Mouse (Mus musculus): ENCODE data around the gene Arid1b. TPM values are rescaled to one million over a fixed set of nuclear protein-coding genes. Genes with fewer than 3 reads are reported as not detected.

Arid1b gene
- polyA plus RNA-seq, 1 experiment from 2014 or later = 12.5 TPM

DNA sequence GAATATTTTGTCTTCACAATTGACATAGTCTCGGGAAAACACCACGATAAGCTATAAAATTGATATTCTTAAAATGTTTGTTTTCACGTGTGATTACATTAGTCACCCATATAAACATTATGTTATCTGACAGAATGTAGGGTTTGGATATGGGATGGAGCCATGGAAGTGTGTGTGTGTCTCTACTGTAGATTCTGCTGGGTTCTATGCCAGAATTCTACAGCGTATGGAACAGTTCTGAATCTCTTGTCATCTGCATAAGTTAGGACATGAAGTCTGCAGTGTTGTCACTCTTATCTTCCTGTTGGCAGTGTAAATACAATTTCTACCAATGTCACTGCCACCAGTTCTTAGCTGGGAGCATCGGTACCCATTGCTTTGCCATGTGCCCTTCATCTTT, 177.3 kb downstream of the Arid1b start:
- no peak for DNase-seq (ENCODE audit: low spot score)
- H3K4me1 ChIP-seq = peaks cover 18% of the 10 kb centered on the region
- no peaks in the 10 kb centered on the region for H3K9me3 ChIP-seq (replicated peaks)
- no peak overlapping the region for H3K4me3 ChIP-seq
- H3K36me3 ChIP-seq = no peaks in the 10 kb centered on the region
- H3K27ac ChIP-seq = no peak overlapping the region
- WGBS = 91% methylated on average over 5 of the region's 5 CpGs
- no peaks in the 10 kb centered on the region for H3K27me3 ChIP-seq (ENCODE audit: low read depth, poor library complexity, severe bottlenecking)

DNA sequence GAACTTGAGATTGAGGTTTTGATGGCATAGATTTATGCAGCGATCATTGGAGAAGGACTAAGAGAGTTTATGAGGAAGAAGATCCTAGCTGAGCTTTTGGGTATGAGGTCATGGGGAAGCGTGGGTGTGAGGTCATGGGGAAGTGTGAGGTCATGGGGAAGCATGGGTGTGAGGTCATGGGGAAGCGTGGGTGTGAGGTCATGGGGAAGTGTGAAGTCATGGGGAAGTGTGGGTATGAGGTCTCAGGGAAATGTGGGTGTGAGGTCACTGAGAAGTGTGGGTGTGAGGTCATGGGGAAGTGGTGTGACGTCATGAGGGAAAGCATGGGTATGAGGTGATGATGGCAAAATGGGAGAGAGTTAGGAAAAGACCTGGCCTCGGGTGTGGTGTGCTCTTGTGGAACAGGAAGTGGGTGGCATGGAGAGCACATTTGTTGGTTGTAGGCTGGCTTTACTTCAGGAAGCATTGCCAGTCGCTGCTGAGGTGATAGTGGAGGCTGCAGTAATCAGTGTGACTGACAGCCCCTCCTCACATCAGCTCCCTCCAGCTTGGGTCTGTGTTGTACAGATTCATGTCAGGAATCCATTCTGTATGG, 180.4 kb downstream of the Arid1b start:
- WGBS = 86% methylated on average over 6 of the region's 6 CpGs
- no peak for DNase-seq (ENCODE audit: low spot score)
- no peaks in the 10 kb centered on the region for H3K9me3 ChIP-seq (replicated peaks)
- peaks cover 29% of the 10 kb centered on the region for H3K4me1 ChIP-seq
- H3K27ac ChIP-seq = no peak overlapping the region
- no peaks in the 10 kb centered on the region for H3K36me3 ChIP-seq
- H3K27me3 ChIP-seq (ENCODE audit: low read depth, poor library complexity, severe bottlenecking) = no peaks in the 10 kb centered on the region
- H3K4me3 ChIP-seq = no peak overlapping the region

DNA sequence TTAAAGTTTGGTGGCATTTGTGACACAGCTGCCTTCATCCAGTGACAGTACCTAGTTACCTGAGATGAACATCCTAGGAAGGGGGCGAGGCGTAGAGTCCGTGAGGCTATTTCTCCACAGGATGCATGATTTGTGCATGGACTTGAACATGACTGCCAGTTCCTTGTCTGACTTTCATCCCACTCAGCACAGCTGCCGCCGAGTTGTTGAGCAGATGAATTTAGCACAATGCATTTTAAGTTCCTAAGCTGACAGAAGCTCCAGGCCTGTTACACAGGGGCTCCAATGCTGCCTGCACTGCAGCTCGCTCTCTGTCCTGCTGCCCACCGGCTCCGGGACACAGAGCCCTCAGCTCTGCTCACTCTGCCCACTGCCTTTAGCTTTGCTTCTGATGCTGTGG, 181.4 kb downstream of the Arid1b start:
- H3K4me1 ChIP-seq = peaks cover 31% of the 10 kb centered on the region
- no peaks in the 10 kb centered on the region for H3K36me3 ChIP-seq
- H3K4me3 ChIP-seq = no peak overlapping the region
- H3K9me3 ChIP-seq (replicated peaks) = no peaks in the 10 kb centered on the region
- H3K27ac ChIP-seq = no peak overlapping the region
- WGBS = 89% methylated on average over 8 of the region's 8 CpGs
- H3K27me3 ChIP-seq (ENCODE audit: low read depth, poor library complexity, severe bottlenecking) = no peaks in the 10 kb centered on the region
- no peak for DNase-seq (ENCODE audit: low spot score)

DNA sequence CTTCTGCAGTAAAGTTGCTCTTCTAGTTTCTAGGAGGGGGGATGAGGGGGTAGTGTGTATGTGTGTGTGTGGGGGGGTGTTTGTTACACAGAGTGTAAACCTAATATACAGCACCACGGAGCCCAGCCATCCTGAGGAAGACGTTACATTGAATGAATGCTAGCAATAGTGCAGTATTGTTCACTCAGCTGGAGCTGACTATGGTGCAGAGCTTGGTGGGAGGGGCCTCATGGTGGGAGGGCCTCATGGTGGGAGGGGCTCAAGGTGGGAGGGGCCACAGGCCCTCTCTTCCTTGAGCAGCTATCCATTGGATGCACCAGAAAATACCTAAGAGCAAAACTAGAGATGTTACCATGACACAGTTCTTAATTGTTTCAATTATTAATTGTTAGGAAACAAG, 182.2 kb downstream of the Arid1b start:
- Histone ChIP-seq H3K36me3 (no peaks in the 10 kb centered on the region), H3K9me3 (replicated peaks) (no peaks in the 10 kb centered on the region), H3K4me1 (peaks cover 38% of the 10 kb centered on the region), H3K27ac (no peak overlapping the region), H3K27me3 (ENCODE audit: low read depth, poor library complexity, severe bottlenecking) (no peaks in the 10 kb centered on the region), H3K4me3 (no peak overlapping the region)
- no peak for DNase-seq (ENCODE audit: low spot score)
- 90% methylated on average over 2 of the region's 2 CpGs for WGBS

DNA sequence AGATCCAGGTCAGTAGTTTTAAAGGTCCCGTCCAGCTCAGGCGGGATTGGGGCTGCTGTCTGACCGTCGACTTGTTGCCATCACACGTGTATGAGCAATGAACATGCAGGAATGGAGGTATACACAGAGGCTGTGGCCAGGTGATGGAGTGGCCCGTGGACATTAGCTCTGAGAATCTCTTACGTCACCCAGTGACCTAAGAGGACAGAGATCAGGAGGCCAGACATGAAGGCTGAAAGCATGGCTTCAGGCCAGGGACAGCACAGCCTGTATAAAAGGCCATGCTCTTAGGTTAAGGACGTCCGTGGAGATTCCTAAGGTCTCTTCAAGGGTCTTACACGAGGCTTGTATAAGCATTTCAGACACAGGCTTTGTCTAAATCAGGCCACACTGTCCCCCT, 184.4 kb downstream of the Arid1b start:
- H3K9me3 ChIP-seq (replicated peaks) = no peaks in the 10 kb centered on the region
- H3K4me1 ChIP-seq = peaks cover 42% of the 10 kb centered on the region
- no peak overlapping the region for H3K4me3 ChIP-seq
- H3K36me3 ChIP-seq = no peaks in the 10 kb centered on the region
- no peaks in the 10 kb centered on the region for H3K27me3 ChIP-seq (ENCODE audit: low read depth, poor library complexity, severe bottlenecking)
- H3K27ac ChIP-seq = no peak overlapping the region
- WGBS = 89% methylated on average over 10 of the region's 10 CpGs
- no peak for DNase-seq (ENCODE audit: low spot score)

DNA sequence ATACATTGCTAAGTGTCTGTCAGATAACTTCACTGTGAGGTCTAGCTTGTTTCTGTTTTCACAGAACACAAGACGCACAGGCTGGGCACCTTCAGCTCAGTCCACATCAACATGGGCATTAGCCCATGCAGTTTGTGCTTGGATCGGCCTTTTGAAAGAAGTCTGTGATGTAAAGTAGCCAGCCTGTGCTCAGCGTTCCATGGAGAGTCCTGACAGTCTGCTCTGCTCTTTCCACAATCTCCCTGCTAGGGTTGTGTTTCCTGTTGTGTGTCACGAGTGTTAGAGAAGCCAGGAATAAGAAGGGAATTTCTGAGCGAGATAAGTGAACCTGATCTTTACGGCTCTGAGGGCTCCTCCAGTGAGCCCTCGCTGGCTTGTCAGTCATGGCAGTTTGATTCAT, 184.9 kb downstream of the Arid1b start:
- WGBS = 67% methylated on average over 7 of the region's 7 CpGs
- no peak for DNase-seq (ENCODE audit: low spot score)
- Histone ChIP-seq H3K4me3 (no peak overlapping the region), H3K27me3 (ENCODE audit: low read depth, poor library complexity, severe bottlenecking) (no peaks in the 10 kb centered on the region), H3K9me3 (replicated peaks) (no peaks in the 10 kb centered on the region), H3K27ac (no peak overlapping the region), H3K36me3 (no peaks in the 10 kb centered on the region), H3K4me1 (peaks cover 42% of the 10 kb centered on the region)

DNA sequence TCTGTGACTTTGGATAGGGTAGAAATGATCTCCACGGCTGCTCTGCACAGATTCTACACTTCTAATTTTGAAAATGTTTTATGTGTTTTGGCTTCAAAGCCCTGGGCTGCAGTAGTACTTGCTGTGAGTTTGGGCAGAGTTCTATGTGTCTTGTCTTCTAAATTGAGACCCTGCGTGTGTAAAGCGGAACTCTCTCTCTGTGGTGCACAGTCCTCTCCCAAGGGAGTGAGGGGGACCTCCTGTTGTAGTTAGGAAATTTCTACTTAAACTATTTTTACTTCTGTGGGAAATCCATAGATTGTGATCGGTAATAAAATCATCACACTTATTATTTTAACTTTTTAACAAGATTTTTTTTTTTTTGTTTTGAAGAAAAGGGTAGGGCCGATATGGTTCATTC, 185.3 kb downstream of the Arid1b start:
- WGBS = 85% methylated on average over 5 of the region's 5 CpGs
- H3K4me1 ChIP-seq = peaks cover 43% of the 10 kb centered on the region
- H3K4me3 ChIP-seq = no peak overlapping the region

DNA sequence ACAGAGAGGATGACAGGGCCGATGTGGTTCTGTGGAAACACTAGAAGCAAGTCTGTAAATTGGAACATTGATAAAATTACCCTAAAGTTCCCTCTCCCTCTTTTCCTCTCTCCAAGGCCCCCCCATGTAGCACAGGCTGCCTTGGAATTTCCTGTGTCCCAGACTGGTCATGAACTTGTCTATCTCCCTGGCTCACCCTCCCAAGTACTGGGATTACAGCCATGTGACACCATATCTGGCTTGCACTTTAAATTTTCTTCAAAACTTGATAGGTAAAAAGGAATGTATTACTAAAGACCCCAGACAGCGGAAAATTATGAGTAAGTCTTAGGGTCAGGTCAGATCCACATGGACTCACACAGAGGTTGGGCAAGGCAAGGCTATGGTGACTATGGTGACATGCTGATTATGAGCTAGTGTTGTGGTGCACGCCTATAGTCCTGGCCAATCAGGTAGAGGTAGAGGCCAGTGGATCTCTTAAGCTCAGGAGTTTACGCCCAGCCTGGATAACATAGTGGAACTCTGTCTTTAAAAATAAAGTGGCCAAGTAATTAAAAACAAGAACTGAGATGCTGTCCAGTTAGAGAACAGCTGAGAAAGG, 185.9 kb downstream of the Arid1b start:
- Histone ChIP-seq H3K4me3 (no peak overlapping the region), H3K36me3 (no peaks in the 10 kb centered on the region), H3K27me3 (ENCODE audit: low read depth, poor library complexity, severe bottlenecking) (no peaks in the 10 kb centered on the region), H3K4me1 (peaks cover 42% of the 10 kb centered on the region), H3K9me3 (replicated peaks) (no peaks in the 10 kb centered on the region), H3K27ac (no peak overlapping the region)
- no peak for DNase-seq (ENCODE audit: low spot score)
- WGBS = 89% methylated on average over 4 of the region's 4 CpGs

More for the DNA sequence above, 185.3 kb downstream of the Arid1b start:
- H3K27me3 ChIP-seq (ENCODE audit: low read depth, poor library complexity, severe bottlenecking) = no peaks in the 10 kb centered on the region
- no peak overlapping the region for H3K27ac ChIP-seq
- H3K9me3 ChIP-seq (replicated peaks) = no peaks in the 10 kb centered on the region
- DNase-seq (ENCODE audit: low spot score) = no peak
- no peaks in the 10 kb centered on the region for H3K36me3 ChIP-seq

DNA sequence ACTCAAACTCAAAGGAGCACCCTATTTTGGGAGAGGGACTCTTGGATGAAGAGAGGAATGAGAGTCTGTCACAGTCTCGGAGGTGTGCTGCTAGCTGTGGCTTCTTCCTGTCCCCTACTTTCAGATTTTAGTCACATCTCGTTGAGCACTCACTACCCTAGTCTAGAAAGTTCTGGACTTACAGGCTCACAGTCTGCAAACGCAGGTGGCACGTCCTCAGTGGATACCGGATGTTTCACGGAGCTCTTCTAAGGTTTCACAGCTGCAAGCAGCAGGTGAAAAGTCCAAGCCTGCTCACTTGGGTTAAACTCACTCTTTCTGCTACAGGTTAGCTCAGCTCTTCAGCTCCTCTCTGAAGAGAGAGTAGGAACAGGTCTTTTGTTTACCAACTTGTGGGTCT, 186.8 kb downstream of the Arid1b start:
- H3K9me3 ChIP-seq (replicated peaks) = no peaks in the 10 kb centered on the region
- no peaks in the 10 kb centered on the region for H3K27me3 ChIP-seq (ENCODE audit: low read depth, poor library complexity, severe bottlenecking)
- no peak overlapping the region for H3K27ac ChIP-seq
- H3K4me3 ChIP-seq = no peak overlapping the region
- WGBS = 89% methylated on average over 6 of the region's 6 CpGs
- no peaks in the 10 kb centered on the region for H3K36me3 ChIP-seq
- peaks cover 36% of the 10 kb centered on the region for H3K4me1 ChIP-seq
- DNase-seq (ENCODE audit: low spot score) = no peak

DNA sequence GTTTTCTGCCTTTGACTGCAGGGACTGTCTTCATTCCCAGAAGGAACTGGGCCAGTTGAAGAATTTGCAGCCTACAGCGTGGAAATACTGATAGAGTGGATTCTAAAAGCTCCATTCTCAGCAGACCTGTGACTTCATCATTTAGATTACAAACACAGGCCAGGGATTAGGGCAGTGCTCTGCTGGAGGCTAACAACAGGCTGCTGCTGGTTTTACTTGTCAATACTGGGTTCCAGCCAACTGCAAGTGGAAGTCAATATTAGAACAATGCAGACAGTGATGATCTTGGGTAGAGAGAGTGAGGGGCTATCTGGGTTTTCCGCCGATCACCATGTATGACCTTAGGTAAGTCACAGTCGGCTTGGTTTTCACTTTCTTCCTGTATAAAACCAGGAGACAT, 188.4 kb downstream of the Arid1b start:
- H3K9me3 ChIP-seq (replicated peaks) = no peaks in the 10 kb centered on the region
- WGBS = 92% methylated on average over 4 of the region's 4 CpGs
- no peaks in the 10 kb centered on the region for H3K27me3 ChIP-seq (ENCODE audit: low read depth, poor library complexity, severe bottlenecking)
- peaks cover 40% of the 10 kb centered on the region for H3K4me1 ChIP-seq
- no peak overlapping the region for H3K4me3 ChIP-seq
- H3K27ac ChIP-seq = no peak overlapping the region
- H3K36me3 ChIP-seq = no peaks in the 10 kb centered on the region
- no peak for DNase-seq (ENCODE audit: low spot score)

DNA sequence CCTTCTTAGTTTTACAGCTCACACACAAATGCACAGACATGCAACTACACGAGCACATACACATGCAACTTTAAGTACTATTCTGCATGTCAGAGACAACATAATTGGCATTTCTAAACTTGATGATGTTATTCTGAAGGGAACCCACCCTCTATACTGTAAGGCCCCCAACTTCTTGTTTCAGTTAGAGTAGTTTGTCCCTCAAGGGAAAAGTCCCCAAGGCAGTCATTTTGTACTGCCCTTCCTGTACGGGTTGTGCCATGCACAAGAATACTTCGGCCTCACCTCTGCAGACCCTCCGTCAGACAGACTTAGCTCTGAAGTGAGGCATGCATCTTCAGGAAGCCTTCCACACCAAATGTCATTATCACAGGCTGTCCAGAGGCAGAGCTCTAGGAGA, 191.4 kb downstream of the Arid1b start:
- Histone ChIP-seq H3K27ac (no peak overlapping the region), H3K9me3 (replicated peaks) (no peaks in the 10 kb centered on the region), H3K4me3 (no peak overlapping the region), H3K4me1 (peaks cover 48% of the 10 kb centered on the region), H3K27me3 (ENCODE audit: low read depth, poor library complexity, severe bottlenecking) (no peaks in the 10 kb centered on the region), H3K36me3 (no peaks in the 10 kb centered on the region)
- no peak for DNase-seq (ENCODE audit: low spot score)
- WGBS = 90% methylated on average over 4 of the region's 4 CpGs

DNA sequence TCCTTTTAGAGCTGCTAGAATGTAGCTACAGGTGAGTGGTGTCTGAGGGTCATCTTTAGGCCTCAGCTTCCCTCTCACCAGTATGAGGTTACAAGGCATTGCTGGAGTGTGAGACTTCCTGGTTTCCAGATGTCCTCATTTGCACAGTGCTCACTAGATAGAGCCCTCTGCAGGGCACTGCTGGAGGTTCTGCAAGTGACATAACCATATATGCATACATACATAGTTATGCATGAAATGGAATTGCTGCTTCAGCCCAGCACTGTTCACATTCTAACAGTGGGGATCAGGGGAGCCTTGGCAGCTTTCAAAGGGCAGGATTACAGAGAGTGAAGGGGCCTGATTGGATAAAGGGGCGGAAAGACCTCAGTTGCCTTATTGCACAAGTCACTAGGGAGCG, 193.4 kb downstream of the Arid1b start:
- Histone ChIP-seq H3K4me1 (peaks cover 40% of the 10 kb centered on the region), H3K36me3 (no peaks in the 10 kb centered on the region)

DNA sequence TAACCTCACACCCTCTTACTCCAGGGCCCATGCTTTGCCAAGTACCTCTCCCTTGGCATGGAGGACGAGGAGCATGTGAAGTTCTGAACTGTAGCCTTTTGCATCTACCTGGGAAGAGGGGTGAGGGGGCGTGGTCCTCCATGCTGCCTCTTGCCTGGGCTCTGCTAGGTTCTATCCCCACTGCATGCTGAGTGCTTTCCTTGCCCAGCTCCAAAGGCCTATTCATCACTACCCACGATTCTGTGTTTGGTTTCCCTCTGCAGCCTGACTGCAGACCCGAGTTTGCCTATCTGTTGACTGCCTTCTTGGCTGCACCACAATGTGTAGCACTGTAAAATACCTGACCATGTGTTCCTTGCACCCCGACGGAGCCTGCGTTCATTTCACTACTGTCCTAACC, 194.3 kb downstream of the Arid1b start:
- no peaks in the 10 kb centered on the region for H3K36me3 ChIP-seq
- H3K4me1 ChIP-seq = peaks cover 40% of the 10 kb centered on the region
- no peaks in the 10 kb centered on the region for H3K27me3 ChIP-seq (ENCODE audit: low read depth, poor library complexity, severe bottlenecking)
- no peak overlapping the region for H3K4me3 ChIP-seq
- DNase-seq (ENCODE audit: low spot score) = no peak
- no peak overlapping the region for H3K27ac ChIP-seq
- H3K9me3 ChIP-seq (replicated peaks) = no peaks in the 10 kb centered on the region
- WGBS = 80% methylated on average over 7 of the region's 7 CpGs

More for the DNA sequence above, 193.4 kb downstream of the Arid1b start:
- Histone ChIP-seq H3K9me3 (replicated peaks) (no peaks in the 10 kb centered on the region), H3K4me3 (no peak overlapping the region), H3K27ac (no peak overlapping the region), H3K27me3 (ENCODE audit: low read depth, poor library complexity, severe bottlenecking) (no peaks in the 10 kb centered on the region)
- WGBS = 82% methylated on average over 2 of the region's 2 CpGs
- no peak for DNase-seq (ENCODE audit: low spot score)
